Mouse (Mus musculus): ENCODE measurements around the gene Glp1r. TPM values are rescaled to one million over a fixed set of nuclear protein-coding genes. Genes with fewer than 3 reads are reported as not detected.

Gene Glp1r
- polyA plus RNA-seq, 1 experiment from 2014 or later = 1.3 TPM

GRCm38 (mm10) chr17:30874276-30874675, 27.3 kb upstream of the Glp1r start:
- no peak overlapping the region for H3K4me3 ChIP-seq (ENCODE audit: low read depth, low read length)
- H3K27me3 ChIP-seq (ENCODE audit: control insufficient read depth, insufficient read depth, low read depth, low read length) = no peaks in the 10 kb centered on the region
- no peak overlapping the region for H3K27ac ChIP-seq (ENCODE audit: low read length)
- no peak overlapping the region for H3K9ac ChIP-seq (ENCODE audit: low read depth, low read length)
- H3K9me3 ChIP-seq (replicated peaks; ENCODE audit: control insufficient read depth, low read length, poor library complexity, severe bottlenecking) = no peaks in the 10 kb centered on the region; the same call in 1 of the 2 replicates
- 72% methylated on average over 15 of the region's 15 CpGs for WGBS
- no peaks in the 10 kb centered on the region for H3K4me1 ChIP-seq (ENCODE audit: control insufficient read depth, insufficient read depth, low read length)
- H3K36me3 ChIP-seq (ENCODE audit: control insufficient read depth, insufficient read depth, low read length) = no peaks in the 10 kb centered on the region
- no peak overlapping the region for H3K4me2 ChIP-seq (ENCODE audit: low read length)
- ATAC-seq = no peak

GRCm38 (mm10) chr17:30877456-30877855, 24.2 kb upstream of the Glp1r start:
- no peak overlapping the region for H3K9ac ChIP-seq (ENCODE audit: low read depth, low read length)
- peaks cover 7% of the 10 kb centered on the region for H3K4me1 ChIP-seq (ENCODE audit: control insufficient read depth, insufficient read depth, low read length)
- no peaks in the 10 kb centered on the region; the same call in 1 of the 2 replicates for H3K9me3 ChIP-seq (replicated peaks; ENCODE audit: control insufficient read depth, low read length, poor library complexity, severe bottlenecking)
- no peak for ATAC-seq
- no peak overlapping the region for H3K4me2 ChIP-seq (ENCODE audit: low read length)
- WGBS = 81% methylated on average over 7 of the region's 7 CpGs
- no peak overlapping the region for H3K4me3 ChIP-seq (ENCODE audit: low read depth, low read length)
- H3K27ac ChIP-seq (ENCODE audit: low read length) = no peak overlapping the region
- no peaks in the 10 kb centered on the region for H3K27me3 ChIP-seq (ENCODE audit: control insufficient read depth, insufficient read depth, low read depth, low read length)
- no peaks in the 10 kb centered on the region for H3K36me3 ChIP-seq (ENCODE audit: control insufficient read depth, insufficient read depth, low read length)

DNA sequence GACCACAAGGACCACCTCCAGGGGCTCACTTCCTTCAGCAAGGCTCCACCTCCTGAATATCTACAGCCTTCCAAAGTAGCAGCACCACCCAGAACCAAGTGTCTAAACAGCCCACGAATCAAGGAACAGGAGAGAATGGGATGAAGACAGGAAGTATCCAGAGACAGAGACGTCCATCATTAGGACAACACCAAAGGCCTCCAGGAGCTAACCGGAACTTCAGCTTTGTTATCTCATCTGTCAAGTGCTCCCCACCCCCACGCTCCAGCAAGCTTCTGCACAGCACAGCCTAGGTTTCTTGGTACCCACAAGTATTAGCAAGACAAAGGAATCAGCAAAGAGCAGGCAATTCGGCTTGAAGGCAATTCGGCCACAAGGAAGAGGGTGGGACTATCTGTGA, 23.0 kb upstream of the Glp1r start:
- ATAC-seq = no peak
- WGBS = 35% methylated on average over 6 of the region's 6 CpGs
- no peak overlapping the region for H3K4me2 ChIP-seq (ENCODE audit: low read length)
- H3K27me3 ChIP-seq (ENCODE audit: control insufficient read depth, insufficient read depth, low read depth, low read length) = no peaks in the 10 kb centered on the region
- peaks cover 14% of the 10 kb centered on the region for H3K4me1 ChIP-seq (ENCODE audit: control insufficient read depth, insufficient read depth, low read length)
- no peak overlapping the region for H3K9ac ChIP-seq (ENCODE audit: low read depth, low read length)
- H3K4me3 ChIP-seq (ENCODE audit: low read depth, low read length) = no peak overlapping the region
- H3K27ac ChIP-seq (ENCODE audit: low read length) = no peak overlapping the region
- no peaks in the 10 kb centered on the region for H3K36me3 ChIP-seq (ENCODE audit: control insufficient read depth, insufficient read depth, low read length)
- H3K9me3 ChIP-seq (replicated peaks; ENCODE audit: control insufficient read depth, low read length, poor library complexity, severe bottlenecking) = no peaks in the 10 kb centered on the region; the same call in 1 of the 2 replicates

DNA sequence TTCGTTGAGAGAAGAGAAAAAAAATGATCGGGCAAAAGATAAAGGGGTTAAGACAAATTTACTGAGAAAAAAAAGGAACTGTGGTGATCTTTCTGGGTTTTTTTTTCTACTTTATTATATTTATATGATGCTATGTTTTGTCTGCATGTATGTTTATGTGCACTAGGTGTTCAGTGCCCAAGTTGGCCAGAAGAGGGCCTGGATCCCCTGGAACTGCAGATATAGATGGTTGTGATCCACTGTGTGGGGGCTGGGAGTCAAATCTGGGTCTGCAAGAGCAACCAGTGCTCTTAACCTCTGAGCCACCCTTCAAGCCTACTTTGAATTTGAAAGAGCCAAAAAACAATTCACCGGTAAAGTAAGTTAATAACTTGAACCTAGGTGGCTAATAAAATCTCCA, 21.2 kb upstream of the Glp1r start:
- Histone ChIP-seq H3K27ac (ENCODE audit: low read length) (no peak overlapping the region), H3K4me2 (ENCODE audit: low read length) (no peak overlapping the region), H3K36me3 (ENCODE audit: control insufficient read depth, insufficient read depth, low read length) (no peaks in the 10 kb centered on the region), H3K4me1 (ENCODE audit: control insufficient read depth, insufficient read depth, low read length) (peaks cover 14% of the 10 kb centered on the region), H3K4me3 (ENCODE audit: low read depth, low read length) (no peak overlapping the region), H3K27me3 (ENCODE audit: control insufficient read depth, insufficient read depth, low read depth, low read length) (no peaks in the 10 kb centered on the region), H3K9ac (ENCODE audit: low read depth, low read length) (no peak overlapping the region), H3K9me3 (replicated peaks; ENCODE audit: control insufficient read depth, low read length, poor library complexity, severe bottlenecking) (no peaks in the 10 kb centered on the region; the same call in 1 of the 2 replicates)
- ATAC-seq = no peak
- WGBS = 87% methylated on average over 3 of the region's 3 CpGs

DNA sequence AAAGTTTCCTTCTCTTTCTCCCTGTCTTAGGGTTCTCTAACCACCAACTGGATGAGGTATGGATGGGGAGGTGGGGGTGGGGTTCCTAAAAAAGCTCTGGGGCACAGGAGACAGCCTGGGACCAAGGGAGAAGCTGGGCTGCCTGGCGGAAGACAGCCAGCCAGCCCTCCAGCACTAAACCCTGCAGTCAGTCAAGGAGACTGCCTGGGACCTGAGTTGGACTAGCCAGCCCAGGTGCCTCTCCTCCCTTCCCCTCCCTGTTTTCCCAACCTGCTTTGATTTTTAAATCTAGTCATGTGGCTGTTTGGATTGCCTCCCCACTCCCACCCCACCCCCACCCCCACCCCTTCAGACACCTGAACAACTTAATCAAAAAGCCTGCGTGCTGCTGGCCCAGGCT, 20.6 kb upstream of the Glp1r start:
- no peak overlapping the region for H3K9ac ChIP-seq (ENCODE audit: low read depth, low read length)
- H3K27me3 ChIP-seq (ENCODE audit: control insufficient read depth, insufficient read depth, low read depth, low read length) = no peaks in the 10 kb centered on the region
- no peak overlapping the region for H3K27ac ChIP-seq (ENCODE audit: low read length)
- peaks cover 14% of the 10 kb centered on the region for H3K4me1 ChIP-seq (ENCODE audit: control insufficient read depth, insufficient read depth, low read length)
- 63% methylated on average over 2 of the region's 2 CpGs for WGBS
- H3K4me3 ChIP-seq (ENCODE audit: low read depth, low read length) = no peak overlapping the region
- no peak for ATAC-seq
- no peaks in the 10 kb centered on the region; the same call in 1 of the 2 replicates for H3K9me3 ChIP-seq (replicated peaks; ENCODE audit: control insufficient read depth, low read length, poor library complexity, severe bottlenecking)
- H3K4me2 ChIP-seq (ENCODE audit: low read length) = no peak overlapping the region
- H3K36me3 ChIP-seq (ENCODE audit: control insufficient read depth, insufficient read depth, low read length) = no peaks in the 10 kb centered on the region

DNA sequence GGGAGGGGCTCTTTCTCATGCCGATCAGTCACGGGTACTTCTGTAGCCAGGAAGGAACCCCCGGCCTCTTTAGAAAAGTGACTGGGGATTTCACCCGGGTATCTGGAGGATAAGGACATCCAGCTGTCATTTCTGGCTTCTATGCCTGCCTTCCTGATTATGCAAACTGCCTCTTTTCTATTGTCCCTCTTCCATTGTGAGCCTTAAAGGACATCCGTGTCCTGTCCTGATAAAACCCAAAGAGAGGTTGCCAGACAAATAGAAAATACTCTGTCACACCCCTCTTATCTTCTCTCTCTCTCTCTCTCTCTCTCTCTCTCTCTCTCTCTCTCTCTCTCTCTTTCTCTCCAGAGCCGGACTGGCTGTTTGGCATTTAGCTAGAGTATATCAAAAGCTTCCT, 19.4 kb upstream of the Glp1r start:
- Histone ChIP-seq H3K4me2 (ENCODE audit: low read length) (peak overlapping the region; percentile 17; the same call in 1 of the 2 replicates), H3K4me1 (ENCODE audit: control insufficient read depth, insufficient read depth, low read length) (peaks cover 14% of the 10 kb centered on the region), H3K4me3 (ENCODE audit: low read depth, low read length) (no peak overlapping the region), H3K36me3 (ENCODE audit: control insufficient read depth, insufficient read depth, low read length) (no peaks in the 10 kb centered on the region), H3K9me3 (replicated peaks; ENCODE audit: control insufficient read depth, low read length, poor library complexity, severe bottlenecking) (no peaks in the 10 kb centered on the region), H3K9ac (ENCODE audit: low read depth, low read length) (no peak overlapping the region; the same call in 1 of the 2 replicates), H3K27ac (ENCODE audit: low read length) (peak overlapping the region; percentile 77; the same call in 1 of the 2 replicates), H3K27me3 (ENCODE audit: control insufficient read depth, insufficient read depth, low read depth, low read length) (no peaks in the 10 kb centered on the region)
- 1% methylated on average over 6 of the region's 6 CpGs for WGBS
- ATAC-seq = peak; percentile 71

DNA sequence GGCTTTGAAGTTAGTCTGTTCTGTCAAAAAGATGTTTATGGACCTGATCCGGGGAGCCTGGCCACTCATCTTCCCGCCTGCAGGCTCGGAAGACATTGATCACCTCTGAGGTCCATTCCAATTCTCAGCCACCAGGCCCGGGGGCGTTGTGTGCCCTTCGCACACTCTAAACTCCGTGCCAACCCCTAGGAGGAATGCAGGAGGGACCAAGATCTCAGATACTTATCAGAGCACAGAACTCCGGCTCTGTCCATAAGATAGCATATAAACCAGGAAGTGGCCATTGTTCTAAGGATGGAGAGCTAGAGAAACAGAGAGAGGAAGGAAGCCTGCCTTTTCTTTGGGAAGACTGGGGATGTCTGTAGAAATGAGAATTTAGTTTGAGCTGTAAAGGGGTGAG, 18.1 kb upstream of the Glp1r start:
- Histone ChIP-seq H3K9me3 (replicated peaks; ENCODE audit: control insufficient read depth, low read length, poor library complexity, severe bottlenecking) (no peaks in the 10 kb centered on the region), H3K4me3 (ENCODE audit: low read depth, low read length) (no peak overlapping the region), H3K9ac (ENCODE audit: low read depth, low read length) (no peak overlapping the region), H3K4me2 (ENCODE audit: low read length) (no peak overlapping the region), H3K27me3 (ENCODE audit: control insufficient read depth, insufficient read depth, low read depth, low read length) (no peaks in the 10 kb centered on the region), H3K4me1 (ENCODE audit: control insufficient read depth, insufficient read depth, low read length) (peaks cover 14% of the 10 kb centered on the region), H3K36me3 (ENCODE audit: control insufficient read depth, insufficient read depth, low read length) (no peaks in the 10 kb centered on the region), H3K27ac (ENCODE audit: low read length) (no peak overlapping the region)
- 81% methylated on average over 8 of the region's 8 CpGs for WGBS
- no peak for ATAC-seq

DNA sequence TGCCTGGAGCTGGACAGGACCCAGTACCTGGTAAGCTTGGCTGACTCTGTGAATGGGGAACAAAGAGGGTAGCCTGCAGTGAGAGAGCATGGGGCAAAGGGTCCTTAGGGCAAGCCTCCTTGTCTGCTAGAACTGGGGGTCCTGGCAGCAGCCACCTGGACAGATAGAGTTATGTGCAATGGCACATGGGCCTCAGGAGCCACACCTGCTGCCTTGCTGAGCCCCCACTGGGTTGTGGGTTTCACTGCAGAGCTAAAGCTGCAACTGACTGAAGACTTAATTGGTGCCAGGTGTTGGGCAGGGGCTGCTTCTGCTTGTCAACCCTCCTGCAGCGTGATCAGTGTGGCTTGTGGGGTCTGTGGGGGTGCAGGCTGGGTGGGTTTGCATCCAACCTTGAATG, 9.5 kb upstream of the Glp1r start:
- H3K9ac ChIP-seq (ENCODE audit: low read depth, low read length) = no peak overlapping the region
- 56% methylated on average over 1 of the region's 1 CpGs for WGBS
- no peak overlapping the region for H3K27ac ChIP-seq (ENCODE audit: low read length)
- ATAC-seq = no peak
- no peaks in the 10 kb centered on the region for H3K9me3 ChIP-seq (replicated peaks; ENCODE audit: control insufficient read depth, low read length, poor library complexity, severe bottlenecking)
- no peaks in the 10 kb centered on the region for H3K27me3 ChIP-seq (ENCODE audit: control insufficient read depth, insufficient read depth, low read depth, low read length)
- H3K4me3 ChIP-seq (ENCODE audit: low read depth, low read length) = no peak overlapping the region
- no peaks in the 10 kb centered on the region for H3K36me3 ChIP-seq (ENCODE audit: control insufficient read depth, insufficient read depth, low read length)
- H3K4me2 ChIP-seq (ENCODE audit: low read length) = no peak overlapping the region
- H3K4me1 ChIP-seq (ENCODE audit: control insufficient read depth, insufficient read depth, low read length) = no peaks in the 10 kb centered on the region

GRCm38 (mm10) chr17:30892730-30893129, 8.9 kb upstream of the Glp1r start:
- Histone ChIP-seq H3K9ac (ENCODE audit: low read depth, low read length) (no peak overlapping the region), H3K9me3 (replicated peaks; ENCODE audit: control insufficient read depth, low read length, poor library complexity, severe bottlenecking) (no peaks in the 10 kb centered on the region), H3K27ac (ENCODE audit: low read length) (no peak overlapping the region), H3K4me3 (ENCODE audit: low read depth, low read length) (no peak overlapping the region), H3K27me3 (ENCODE audit: control insufficient read depth, insufficient read depth, low read depth, low read length) (no peaks in the 10 kb centered on the region), H3K36me3 (ENCODE audit: control insufficient read depth, insufficient read depth, low read length) (no peaks in the 10 kb centered on the region), H3K4me2 (ENCODE audit: low read length) (no peak overlapping the region), H3K4me1 (ENCODE audit: control insufficient read depth, insufficient read depth, low read length) (no peaks in the 10 kb centered on the region)
- WGBS = 41% methylated on average over 2 of the region's 2 CpGs
- ATAC-seq = no peak

All from midbrain, embryonic 16.5 days (tissue).